Mouse (Mus musculus) forebrain, embryonic 14.5 days (tissue): ENCODE measurements at regions not wholly inside any gene's neighbourhood (a gene's known extent, or its start where the extent isn't known, plus 50 kb on each side); places are given as distances from the start of the nearest gene placed in this dataset.

Experiments used
- ATAC-seq: fragments of 200-750 bp; cut with Nextera tagmentation; 2 replicates; pipeline ENCODE4 v1.8.0; 2017; ENCODE audit warnings: mild to moderate bottlenecking, moderate library complexity
- DNase-seq: peaks from one replicate; pipeline ENCODE4 v3.0.0-alpha.2; 2015; ENCODE audit warnings: low spot score
- H3K27ac ChIP-seq: fragments of 300-500 bp; sonication (generic); 2 replicates; pipeline ENCODE4 v1.5.1; 2014; ENCODE audit warnings: low read depth, mild to moderate bottlenecking, control low read depth, low read length, moderate library complexity
- H3K27me3 ChIP-seq: fragments of 300-500 bp; sonication (generic); replicated peaks from 2 replicates; pipeline ENCODE4 v1.6.1; 2014; ENCODE audit warnings: low read length, control low read depth, mixed read lengths; ENCODE audit not compliant: control insufficient read depth, insufficient read depth
- H3K36me3 ChIP-seq: fragments of 300-500 bp; sonication (generic); 2 replicates; pipeline ENCODE4 v1.6.1; 2014; ENCODE audit warnings: low read length, control low read depth; ENCODE audit not compliant: control insufficient read depth, insufficient read depth
- H3K4me1 ChIP-seq: fragments of 300-500 bp; sonication (generic); 2 replicates; pipeline ENCODE4 v1.6.1; 2014; ENCODE audit warnings: antibody characterized with exemption, low read length, control low read depth; ENCODE audit not compliant: control insufficient read depth, insufficient read depth
- H3K4me2 ChIP-seq: fragments of 300-500 bp; sonication (generic); 2 replicates; pipeline ENCODE4 v1.6.1; 2014; ENCODE audit warnings: mild to moderate bottlenecking, control low read depth, low read length
- H3K4me3 ChIP-seq: fragments of 300-500 bp; sonication (generic); 2 replicates; pipeline ENCODE4 v1.5.1; 2014; ENCODE audit warnings: low read depth, low read length, control low read depth
- H3K9ac ChIP-seq: fragments of 300-500 bp; sonication (generic); 2 replicates; pipeline ENCODE4 v1.6.1; 2014; ENCODE audit warnings: mild to moderate bottlenecking, low read length, control low read depth, moderate library complexity
- H3K9me3 ChIP-seq: fragments of 300-500 bp; sonication (generic); replicated peaks from 2 replicates; pipeline ENCODE4 v1.6.1; 2016; ENCODE audit warnings: low read length, control low read depth, mixed read lengths; ENCODE audit not compliant: control insufficient read depth
- WGBS: fragments of 180-500 bp; shearing (Covaris S2); extraction: QIAGEN DNeasy Blood & Tissue Kit; methylation state at CpG from one replicate; pipeline ENCODE4 v1.1.7; 2014; 5-methylcytosine and 5-hydroxymethylcytosine counted together

- DNase-seq, result no peak
- Histone ChIP-seq H3K9ac (no peak overlapping the region), H3K27ac (no peak overlapping the region), H3K4me2 (no peak overlapping the region), H3K4me1 (no peaks in the 10 kb centered on the region), H3K4me3 (no peak overlapping the region), H3K9me3 (no peaks in the 10 kb centered on the region), H3K36me3 (no peaks in the 10 kb centered on the region), H3K27me3 (no peaks in the 10 kb centered on the region)
- WGBS, result 85% methylated on average over 3 of the region's 3 CpGs
- ATAC-seq, result no peak
Measured at GRCm38 (mm10) chr11:111801033-111801432, 735.1 kb downstream of the Kcnj2 start.

DNA sequence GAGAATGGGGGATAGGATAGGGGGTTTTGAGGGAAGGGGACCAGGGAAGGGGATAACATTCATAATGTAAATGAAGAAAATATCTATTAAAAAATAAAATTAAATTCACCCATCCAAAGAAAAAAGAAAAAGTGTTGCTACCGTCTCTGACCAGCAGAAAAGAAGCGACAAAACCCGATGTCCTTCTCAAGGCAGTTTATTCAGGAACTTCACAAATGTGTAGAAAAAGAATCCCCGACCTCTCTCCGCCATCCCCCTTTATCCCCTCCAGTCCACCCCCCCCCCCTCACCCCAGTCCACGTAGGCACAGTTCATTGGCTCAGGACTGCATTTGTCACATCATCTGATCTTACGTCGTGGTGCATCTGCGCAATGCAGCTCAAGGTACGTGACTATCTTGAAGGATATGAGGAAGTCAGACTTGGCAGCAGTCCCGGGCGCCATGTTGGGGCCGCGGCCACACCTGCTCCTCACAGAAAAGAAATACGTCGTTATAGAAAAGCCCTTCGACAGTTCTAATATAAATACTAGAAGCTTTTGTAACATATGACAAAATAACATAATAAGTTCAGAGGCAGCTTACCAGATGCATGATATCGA, 750.3 kb downstream of the Kcnj2 start:
- Histone ChIP-seq H3K27me3 (no peaks in the 10 kb centered on the region), H3K36me3 (no peaks in the 10 kb centered on the region), H3K9ac (no peak overlapping the region), H3K4me1 (peaks cover 22% of the 10 kb centered on the region), H3K4me2 (no peak overlapping the region), H3K4me3 (no peak overlapping the region), H3K9me3 (no peaks in the 10 kb centered on the region), H3K27ac (no peak overlapping the region)
- WGBS, result 79% methylated on average over 18 of the region's 18 CpGs
- DNase-seq (no peak), ATAC-seq (no peak)

DNA sequence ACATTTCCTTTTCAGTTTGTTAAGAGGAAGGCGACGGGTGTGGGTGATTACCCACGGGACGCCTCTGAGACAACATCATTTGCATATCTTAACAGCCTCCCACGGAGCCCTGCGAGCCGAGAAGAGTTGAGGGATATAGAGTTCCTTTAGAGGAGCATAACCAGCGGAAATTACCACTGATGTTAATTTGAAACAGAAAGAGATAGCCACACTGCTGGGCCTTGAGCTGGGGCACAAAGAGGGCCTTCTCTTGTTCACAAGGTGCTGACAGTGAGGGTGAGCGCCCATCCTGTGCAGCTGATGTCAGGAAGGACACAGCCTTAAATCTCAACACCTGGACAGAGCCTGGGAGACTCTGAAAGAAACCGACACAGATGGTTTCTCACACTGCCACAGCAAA, 752.2 kb downstream of the Kcnj2 start:
- no peaks in the 10 kb centered on the region for H3K36me3 ChIP-seq
- H3K27ac ChIP-seq, result no peak overlapping the region
- DNase-seq (peak; percentile 63), ATAC-seq (peak; percentile 75)
- no peaks in the 10 kb centered on the region for H3K9me3 ChIP-seq
- H3K4me1 ChIP-seq, result peaks cover 22% of the 10 kb centered on the region
- 0 out of 2 replicates have a peak overlapping the region, but pooled peaks have one; percentile 29 for H3K9ac ChIP-seq
- no peaks in the 10 kb centered on the region for H3K27me3 ChIP-seq
- H3K4me3 ChIP-seq, result no peak overlapping the region
- peak overlapping the region; percentile 21 for H3K4me2 ChIP-seq
- WGBS, result 2% methylated on average over 10 of the region's 10 CpGs

DNA sequence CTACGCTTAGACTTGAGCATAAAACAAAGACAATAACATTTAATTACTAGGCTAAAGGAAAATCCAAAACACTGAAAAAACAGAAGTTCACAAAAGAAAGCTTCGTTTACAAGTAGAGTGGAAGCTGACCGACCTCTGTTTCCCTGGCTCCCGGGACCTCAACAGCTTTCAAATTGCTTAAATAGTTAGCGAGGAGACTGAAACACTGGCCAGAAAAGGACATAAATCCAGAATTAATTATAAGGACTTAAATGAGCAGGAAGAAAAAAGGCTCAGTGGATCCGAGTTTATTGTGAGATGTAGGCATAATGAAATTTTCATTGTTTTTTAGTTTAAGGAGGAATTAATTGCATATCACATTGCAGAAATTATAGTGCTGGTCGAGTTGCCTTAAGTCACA, 754.4 kb downstream of the Kcnj2 start:
- H3K9ac ChIP-seq, result no peak overlapping the region
- H3K4me1 ChIP-seq, result peaks cover 22% of the 10 kb centered on the region
- H3K4me2 ChIP-seq, result no peak overlapping the region
- no peaks in the 10 kb centered on the region for H3K27me3 ChIP-seq
- H3K9me3 ChIP-seq, result no peaks in the 10 kb centered on the region
- 4% methylated on average over 7 of the region's 7 CpGs for WGBS
- H3K4me3 ChIP-seq, result no peak overlapping the region
- no peak overlapping the region for H3K27ac ChIP-seq
- DNase-seq, result peak; percentile 41
- no peaks in the 10 kb centered on the region for H3K36me3 ChIP-seq
- no peak for ATAC-seq

GRCm38 (mm10) chr11:111828455-111828854, 762.5 kb downstream of the Kcnj2 start:
- no peaks in the 10 kb centered on the region for H3K4me1 ChIP-seq
- H3K36me3 ChIP-seq, result no peaks in the 10 kb centered on the region
- H3K27me3 ChIP-seq, result no peaks in the 10 kb centered on the region
- no peak overlapping the region for H3K27ac ChIP-seq
- 29% methylated on average over 8 of the region's 8 CpGs for WGBS
- ATAC-seq, result no peak
- H3K9me3 ChIP-seq, result no peaks in the 10 kb centered on the region
- H3K9ac ChIP-seq, result no peak overlapping the region
- no peak overlapping the region for H3K4me2 ChIP-seq
- no peak for DNase-seq
- H3K4me3 ChIP-seq, result no peak overlapping the region

DNA sequence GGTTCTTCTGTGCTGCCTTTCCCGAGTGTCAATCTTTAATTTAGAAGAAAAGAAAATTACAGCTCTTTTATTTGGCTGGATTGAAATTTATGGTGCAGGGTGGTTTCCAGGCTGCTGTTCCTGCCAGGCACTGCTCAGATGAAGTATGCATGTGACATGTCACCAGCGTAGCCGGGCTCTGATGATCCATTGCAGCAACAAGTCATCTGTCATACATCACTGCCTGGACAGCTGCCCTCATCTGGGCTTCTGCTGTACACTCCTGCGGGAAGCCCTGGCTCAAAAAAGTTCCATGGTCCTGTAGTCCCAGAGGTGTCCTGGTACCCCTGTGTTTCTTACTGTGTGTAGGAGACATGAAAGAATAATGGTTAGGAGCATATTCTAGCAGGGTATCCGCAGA, 773.0 kb downstream of the Kcnj2 start:
- Histone ChIP-seq H3K9me3 (no peaks in the 10 kb centered on the region), H3K36me3 (no peaks in the 10 kb centered on the region), H3K4me2 (no peak overlapping the region), H3K9ac (no peak overlapping the region), H3K4me1 (peaks cover 10% of the 10 kb centered on the region), H3K27ac (no peak overlapping the region), H3K4me3 (no peak overlapping the region), H3K27me3 (no peaks in the 10 kb centered on the region)
- DNase-seq, result no peak
- WGBS, result 84% methylated on average over 5 of the region's 5 CpGs
- ATAC-seq, result no peak

GRCm38 (mm10) chr11:111843728-111844258, 777.8 kb downstream of the Kcnj2 start:
- no peak overlapping the region for H3K9ac ChIP-seq
- H3K4me1 ChIP-seq, result peaks cover 17% of the 10 kb centered on the region
- H3K36me3 ChIP-seq, result no peaks in the 10 kb centered on the region
- DNase-seq (peak; percentile 72), ATAC-seq (peak; percentile 72; the same call in 1 of the 2 replicates)
- H3K27me3 ChIP-seq, result no peaks in the 10 kb centered on the region
- H3K4me3 ChIP-seq, result no peak overlapping the region
- H3K4me2 ChIP-seq, result no peak overlapping the region
- H3K9me3 ChIP-seq, result no peaks in the 10 kb centered on the region
- peak overlapping the region; percentile 55; the same call in 1 of the 2 replicates for H3K27ac ChIP-seq
- WGBS, result 5% methylated on average over 4 of the region's 4 CpGs

DNA sequence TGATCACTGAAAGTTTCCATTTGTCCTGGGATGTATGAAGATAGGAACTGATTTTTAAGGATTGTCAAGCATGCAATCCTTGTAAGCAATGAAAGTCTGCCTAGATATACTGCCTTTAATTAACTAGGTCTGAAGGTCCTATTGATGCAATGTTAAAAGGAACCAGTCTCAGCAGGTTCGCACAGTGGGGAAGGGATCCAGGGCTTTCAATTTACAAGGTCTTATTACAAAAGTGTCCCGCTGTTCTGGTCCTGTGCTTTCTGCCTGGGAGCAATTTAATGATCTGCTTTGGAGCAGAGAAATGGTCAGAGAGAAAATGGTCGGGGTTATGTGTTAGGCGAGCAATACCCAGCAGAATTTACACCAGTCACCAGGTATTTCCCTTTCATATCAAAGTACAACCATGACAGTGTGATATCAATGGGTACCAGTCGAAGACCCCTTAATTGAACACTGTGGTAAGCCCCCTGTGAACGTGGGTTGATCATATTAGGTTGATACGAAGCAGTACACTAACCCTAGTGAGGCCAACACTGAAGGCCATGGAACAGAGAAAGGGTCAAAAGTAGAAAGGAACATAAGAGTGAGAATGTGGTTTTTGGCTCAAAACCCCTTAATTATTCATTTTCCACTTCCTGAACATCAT, 778.5 kb downstream of the Kcnj2 start:
- Histone ChIP-seq H3K27me3 (no peaks in the 10 kb centered on the region), H3K9ac (no peak overlapping the region), H3K27ac (no peak overlapping the region), H3K9me3 (no peaks in the 10 kb centered on the region), H3K36me3 (no peaks in the 10 kb centered on the region), H3K4me1 (peaks cover 17% of the 10 kb centered on the region), H3K4me3 (no peak overlapping the region), H3K4me2 (no peak overlapping the region)
- DNase-seq (peak; percentile 78), ATAC-seq (peak; percentile 69)
- 4% methylated on average over 7 of the region's 7 CpGs for WGBS

- H3K36me3 ChIP-seq, result no peaks in the 10 kb centered on the region
- no peaks in the 10 kb centered on the region for H3K4me1 ChIP-seq
- H3K4me3 ChIP-seq, result no peak overlapping the region
- no peak overlapping the region for H3K9ac ChIP-seq
- H3K27me3 ChIP-seq, result no peaks in the 10 kb centered on the region
- H3K27ac ChIP-seq, result no peak overlapping the region
- no peak for ATAC-seq
- no peaks in the 10 kb centered on the region for H3K9me3 ChIP-seq
- WGBS, result 81% methylated on average over 2 of the region's 2 CpGs
- no peak overlapping the region for H3K4me2 ChIP-seq
- DNase-seq, result no peak
Measured at GRCm38 (mm10) chr11:111857288-111857687, 791.3 kb downstream of the Kcnj2 start.
